17 mouse cellular contexts compared by ENCODE assay signal in genomic region chr3:81196937-81197336, GRCm38 (mm10).
"Had no signal": no experiment of that assay in that cellular context is flagged by ENCODE, and none has a peak within 500 bp of the region (broad histone marks: within the 10 kb centered on the region; RNA-seq: fewer than 3 reads in every experiment).

No protein-coding gene starts in this region.

- ATAC-seq: lung, postnatal 0 days; midbrain, embryonic 15.5 days had no signal

- H3K4me3 ChIP-seq: left cerebral cortex, adult 2 months; liver, embryonic 13.5 days; midbrain, embryonic 12.5 days; midbrain, embryonic 15.5 days; myocyte; neural tube, embryonic 13.5 days; stomach, embryonic 15.5 days had no signal

- H3K4me2 ChIP-seq: liver, embryonic 13.5 days; midbrain, embryonic 12.5 days; midbrain, embryonic 15.5 days; neural tube, embryonic 13.5 days; stomach, embryonic 15.5 days had no signal

- H3K36me3 ChIP-seq: liver, embryonic 13.5 days; midbrain, embryonic 12.5 days; midbrain, embryonic 15.5 days; neural tube, embryonic 13.5 days; stomach, embryonic 15.5 days had no signal

- DNase-seq: kidney, adult 2 months; kidney, postnatal 14 days; layer of hippocampus, postnatal 36 days; liver, embryonic 13.5 days; lung, postnatal 36 days; retina, postnatal 1 day; right cerebral cortex, postnatal 25 days; spleen, adult 18-20 months; thymus, adult 18-20 months; thymus, postnatal 36 days had no signal

- H3K27me3 ChIP-seq: liver, embryonic 13.5 days; midbrain, embryonic 12.5 days; midbrain, embryonic 15.5 days; neural tube, embryonic 13.5 days; stomach, embryonic 15.5 days had no signal

- H3K4me1 ChIP-seq: liver, embryonic 13.5 days; midbrain, embryonic 12.5 days; midbrain, embryonic 15.5 days; neural tube, embryonic 13.5 days; stomach, embryonic 15.5 days had no signal

- H3K9me3 ChIP-seq: liver, embryonic 13.5 days; midbrain, embryonic 12.5 days; midbrain, embryonic 15.5 days; neural tube, embryonic 13.5 days; stomach, embryonic 15.5 days had no signal

- H3K9ac ChIP-seq: liver, embryonic 13.5 days; midbrain, embryonic 12.5 days; midbrain, embryonic 15.5 days; neural tube, embryonic 13.5 days; stomach, embryonic 15.5 days had no signal

- H3K27ac ChIP-seq: left cerebral cortex, adult 2 months; liver, embryonic 13.5 days; midbrain, embryonic 12.5 days; midbrain, embryonic 15.5 days; neural tube, embryonic 13.5 days; stomach, embryonic 15.5 days had no signal
